Mouse (Mus musculus) urinary bladder, postnatal 25 days (tissue): ENCODE data around the gene Otud7a.

Source experiments
- DNase-seq: peaks from one replicate; pipeline ENCODE4 v3.0.0; 2022; ENCODE audit warnings: low spot score

Gene Otud7a

DNA sequence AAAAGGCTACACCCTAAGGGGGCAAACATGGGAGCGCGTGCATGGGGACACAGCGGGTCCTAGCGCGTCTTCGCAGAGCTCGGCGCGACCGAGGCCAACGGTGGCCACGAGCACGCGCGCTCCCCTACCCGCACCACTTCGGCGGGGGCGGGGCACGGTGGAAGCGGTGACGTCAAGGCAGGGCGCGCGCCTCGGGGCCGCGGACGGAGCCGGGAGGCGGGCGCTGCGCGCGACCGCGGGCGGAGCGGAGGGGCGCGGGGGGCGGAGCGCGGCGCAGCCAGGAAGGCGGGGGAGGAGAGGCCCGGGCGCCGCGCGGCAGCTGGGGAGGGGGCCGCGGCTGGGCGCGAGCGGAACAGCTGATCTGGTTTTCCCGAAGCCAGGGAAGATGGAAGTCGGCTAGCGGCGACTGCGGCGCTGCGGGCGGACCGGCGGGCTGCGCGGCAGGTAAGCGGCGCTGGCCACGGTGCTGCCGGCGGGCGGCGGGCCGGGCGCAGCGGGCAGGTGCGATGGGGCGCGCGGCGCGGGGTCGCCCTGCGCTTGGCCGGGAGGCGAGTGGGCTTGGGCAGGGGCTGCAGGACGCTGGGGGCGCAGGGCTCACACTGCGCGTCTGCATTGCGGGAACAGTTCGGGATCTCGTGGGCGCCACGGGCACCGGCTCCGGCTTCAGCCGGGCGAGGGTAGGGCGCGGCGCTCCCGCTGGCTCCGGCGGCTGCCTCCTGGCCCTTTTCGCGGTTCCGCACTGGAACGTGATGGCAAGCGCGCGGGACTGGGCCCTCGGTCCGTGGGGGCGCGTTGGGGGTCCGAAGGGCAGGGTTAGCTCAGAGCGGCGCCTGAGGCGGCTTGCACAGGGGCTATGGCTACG is at the start of gene Otud7a:
Otud7a (plus strand) TSS at position 268 of the 862 bp plus-strand sequence.
- peak; percentile 9 for DNase-seq

DNA sequence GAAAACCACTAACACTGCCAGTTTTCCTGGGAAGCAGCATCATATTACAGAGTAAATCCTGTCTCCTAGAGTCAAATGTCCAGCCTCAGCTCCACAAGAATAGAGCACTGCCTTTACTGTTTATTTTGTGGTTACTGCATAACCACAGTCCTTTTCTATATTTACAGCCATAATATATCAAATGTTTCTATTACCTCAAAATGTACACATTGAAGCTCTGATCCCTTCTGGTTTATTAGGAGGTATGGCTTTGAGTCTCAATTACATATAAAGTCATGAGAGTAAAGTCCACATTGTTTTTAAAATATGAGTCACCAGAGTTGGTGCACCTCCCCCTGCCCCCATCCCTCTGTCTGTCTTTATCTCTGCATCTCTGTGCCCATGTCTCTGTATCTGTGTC is 38.6 kb upstream of the Otud7a start:
- no peak for DNase-seq

DNA sequence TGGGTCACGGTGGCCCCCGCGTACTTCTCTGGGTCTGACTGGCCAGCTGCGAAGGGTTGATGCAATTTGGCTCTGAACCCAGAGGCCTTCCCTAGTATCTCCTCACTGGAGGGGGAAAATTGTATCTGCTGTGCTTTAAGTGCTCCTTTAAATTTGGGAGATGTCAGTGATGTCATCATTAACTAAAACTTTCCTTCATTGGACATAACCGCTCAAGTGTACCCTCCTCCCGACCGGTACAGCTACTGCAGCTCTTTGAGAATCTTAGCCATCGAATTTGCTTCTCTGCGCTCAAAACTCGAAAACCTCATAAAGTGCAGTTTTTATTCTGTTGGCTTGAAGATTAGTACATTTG is 772 bp downstream of the Otud7a start:
- DNase-seq = no peak

DNA sequence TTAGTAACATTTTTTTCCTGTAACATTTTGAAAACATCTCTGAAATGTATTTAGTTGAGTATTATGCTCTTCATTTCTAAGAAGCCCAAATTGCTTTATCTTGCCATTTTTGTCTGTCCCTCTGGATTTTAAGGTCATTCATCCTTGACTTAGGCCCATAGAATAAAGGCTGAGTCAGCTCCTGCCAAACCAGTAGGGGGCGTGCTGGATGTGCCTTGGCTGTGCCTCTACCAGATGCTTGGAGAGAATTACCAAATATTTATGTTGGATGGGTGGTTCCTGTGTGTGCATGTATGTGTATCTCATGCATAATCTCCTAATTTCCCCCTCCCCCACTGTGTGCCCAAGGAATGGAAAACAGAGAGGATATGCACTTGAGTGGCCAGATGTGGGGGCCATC is 2.4 kb downstream of the Otud7a start:
- DNase-seq = no peak

DNA sequence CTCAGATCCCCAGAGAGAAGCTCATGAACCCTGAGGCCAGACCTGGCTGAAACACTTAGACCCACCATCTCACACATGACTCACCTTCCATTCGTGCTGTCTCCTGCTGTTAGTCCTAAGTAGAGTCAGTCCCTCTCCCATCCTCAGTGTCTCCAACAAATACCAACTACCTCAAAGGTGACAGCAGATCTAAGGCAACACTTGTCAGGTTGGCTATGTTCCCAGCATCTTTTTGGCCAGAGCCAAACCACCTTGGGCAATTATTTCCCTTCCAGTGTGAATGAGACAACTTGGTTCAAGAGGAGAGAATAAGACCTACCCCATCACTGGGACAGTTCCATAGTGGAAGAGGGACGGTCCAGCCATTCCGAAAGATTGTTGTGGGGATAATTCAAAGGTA is 10.7 kb downstream of the Otud7a start:
- DNase-seq = no peak

DNA sequence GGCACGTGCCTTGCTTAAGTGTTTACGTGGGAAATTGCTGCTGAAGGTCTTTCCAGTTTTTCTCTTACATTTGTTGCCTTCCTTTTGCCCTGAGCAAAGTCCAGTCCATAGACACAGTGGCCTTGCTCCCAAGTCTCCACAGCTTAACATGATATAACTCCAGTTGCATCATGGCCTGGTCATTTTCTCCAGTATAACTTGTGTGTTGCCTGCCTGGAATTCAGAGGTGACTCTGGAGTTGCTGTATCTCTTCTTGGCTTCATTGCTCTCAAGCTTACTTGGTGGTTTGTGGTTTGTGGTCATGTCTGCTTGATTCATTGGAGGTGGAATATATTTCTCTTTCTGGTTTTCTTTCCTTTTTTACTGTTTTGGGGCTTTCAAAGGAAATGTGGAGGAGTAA is 17.7 kb downstream of the Otud7a start:
- DNase-seq = no peak

DNA sequence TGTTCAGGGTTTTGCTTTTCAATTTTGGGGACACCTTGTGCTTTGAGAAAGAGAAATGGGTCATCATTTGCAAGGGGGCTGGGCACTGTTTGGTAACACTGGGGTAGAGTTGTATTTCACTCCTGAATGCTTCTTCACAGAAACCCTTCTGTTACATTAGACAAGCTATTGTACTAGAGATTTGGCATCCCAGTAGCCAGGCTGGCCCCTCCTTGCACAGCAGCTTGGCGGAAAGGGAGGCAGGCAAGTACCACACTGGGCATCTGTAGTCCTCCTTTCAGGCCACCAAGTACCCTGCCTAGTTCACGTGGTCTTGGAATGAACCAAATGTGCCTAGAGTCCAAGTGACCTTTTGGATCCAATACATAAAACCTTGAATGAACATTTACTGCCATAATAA is 18.1 kb downstream of the Otud7a start:
- no peak for DNase-seq

DNA sequence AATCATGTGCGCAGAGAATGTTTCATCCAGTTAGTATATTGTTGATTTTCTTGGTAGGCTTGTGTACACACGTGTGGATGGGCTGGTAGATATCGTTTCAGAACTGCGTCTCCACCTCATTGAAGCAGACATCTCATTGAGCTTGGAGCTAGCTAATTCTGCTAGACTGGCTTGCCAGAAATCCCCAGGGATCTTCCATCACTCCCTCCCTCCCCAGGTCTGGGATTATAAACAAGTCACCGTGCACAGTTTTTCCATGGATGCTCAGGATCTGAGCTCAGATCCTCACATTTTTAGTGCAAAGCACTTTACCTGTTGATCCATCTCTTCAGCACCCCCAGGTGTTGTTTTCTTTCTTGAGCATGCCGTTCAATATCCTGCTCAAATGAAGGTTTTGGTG is 22.2 kb downstream of the Otud7a start:
- DNase-seq = no peak

DNA sequence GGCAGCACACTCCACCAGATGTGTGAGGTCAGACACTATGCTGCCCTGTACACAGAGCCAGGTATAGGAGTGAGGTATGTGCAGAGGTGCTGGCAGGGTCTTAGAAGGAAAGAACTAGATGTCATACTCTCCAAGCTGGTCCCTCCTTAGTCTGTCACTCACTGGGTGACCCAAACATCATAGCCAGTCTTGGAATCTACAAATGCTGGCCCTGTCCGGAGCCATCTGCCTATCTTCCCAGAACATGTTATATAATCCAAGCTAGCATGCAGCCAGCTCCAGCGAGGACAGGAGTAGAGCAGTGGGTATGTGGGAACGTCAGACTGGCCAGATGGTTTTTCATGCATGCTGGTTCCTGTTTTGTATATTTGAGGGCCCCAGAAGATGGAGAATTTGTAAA is 23.7 kb downstream of the Otud7a start:
- no peak for DNase-seq

DNA sequence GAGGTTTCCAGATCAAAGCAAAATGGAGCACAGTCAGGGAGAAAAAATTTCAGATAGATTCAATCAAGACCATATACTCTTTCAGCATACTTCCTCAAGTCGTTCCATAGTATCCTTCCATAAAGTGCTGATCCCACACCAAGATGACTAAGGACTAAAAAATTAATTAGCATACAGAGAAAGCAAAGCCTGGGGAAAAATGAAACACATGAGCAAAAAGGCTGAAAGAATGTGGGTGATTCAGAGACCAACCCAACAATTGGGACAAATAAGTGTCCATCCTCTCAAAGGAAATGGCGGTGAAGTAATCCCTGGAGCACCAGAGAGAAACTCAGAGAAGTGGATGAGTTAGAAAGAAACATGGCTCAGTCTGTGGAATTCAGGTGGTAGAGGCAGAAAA is 38.5 kb downstream of the Otud7a start:
- no peak for DNase-seq

DNA sequence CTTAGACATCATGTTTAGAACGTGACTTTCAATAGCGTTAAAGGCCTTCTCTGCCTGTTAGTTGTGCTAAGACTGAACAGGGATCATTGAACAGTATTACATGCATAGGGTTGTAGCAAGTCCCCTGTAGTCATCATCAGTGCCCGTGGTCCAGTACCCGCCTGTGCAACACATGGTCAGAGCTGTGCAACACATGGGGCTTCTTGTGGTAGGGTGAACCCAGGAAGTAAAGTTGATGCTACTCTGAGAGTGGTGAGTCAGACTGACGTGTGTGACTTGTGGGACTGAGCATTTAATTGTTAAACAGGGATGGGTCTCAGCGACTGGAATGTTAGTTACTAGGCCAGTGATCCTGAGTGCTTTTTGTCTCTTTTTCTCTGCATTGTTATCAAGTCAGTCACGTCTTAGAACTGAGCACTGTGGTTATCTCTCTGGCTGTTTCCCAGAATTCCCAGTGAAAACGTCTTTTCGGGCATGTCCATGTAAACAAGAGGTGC is 52.5 kb downstream of the Otud7a start:
- DNase-seq = no peak

DNA sequence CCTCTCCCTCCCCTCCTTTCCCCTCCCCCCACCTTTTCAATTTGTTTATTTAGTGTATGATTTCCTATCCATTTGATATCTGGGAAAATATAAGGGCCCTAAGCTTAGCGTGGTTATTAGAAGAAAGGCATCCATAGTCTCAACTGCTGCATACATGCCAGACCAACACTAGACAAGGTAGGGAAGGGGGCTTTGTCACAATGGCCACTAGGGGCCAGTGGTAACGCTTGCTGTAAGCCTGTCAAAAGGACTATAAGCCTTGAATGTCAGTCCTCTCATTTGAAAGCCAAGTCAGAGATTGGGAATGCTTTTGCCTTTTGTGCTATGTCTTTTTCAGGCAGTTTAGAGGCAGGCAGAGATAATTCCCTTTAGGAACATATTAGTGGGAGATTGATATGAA is 59.7 kb downstream of the Otud7a start:
- DNase-seq = no peak

DNA sequence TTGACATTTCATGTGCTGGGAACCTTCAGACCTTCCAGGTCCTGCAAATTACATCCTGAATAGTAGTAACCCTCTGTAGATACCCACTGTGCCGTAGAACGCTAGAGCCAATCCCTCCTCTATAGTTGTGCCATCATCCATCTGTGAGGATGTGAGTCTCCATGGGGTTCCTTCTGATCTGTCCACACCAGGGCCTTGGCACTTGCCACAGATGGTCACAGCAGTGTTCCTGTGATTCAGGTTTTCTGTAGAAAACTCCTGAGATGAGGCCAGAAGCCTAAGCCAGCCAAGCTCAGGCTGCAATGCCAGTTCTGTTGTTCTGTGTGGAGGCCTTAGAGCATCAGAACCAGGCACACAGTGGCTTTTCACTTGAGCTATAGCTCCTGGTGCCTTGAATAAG is 63.5 kb downstream of the Otud7a start:
- no peak for DNase-seq

DNA sequence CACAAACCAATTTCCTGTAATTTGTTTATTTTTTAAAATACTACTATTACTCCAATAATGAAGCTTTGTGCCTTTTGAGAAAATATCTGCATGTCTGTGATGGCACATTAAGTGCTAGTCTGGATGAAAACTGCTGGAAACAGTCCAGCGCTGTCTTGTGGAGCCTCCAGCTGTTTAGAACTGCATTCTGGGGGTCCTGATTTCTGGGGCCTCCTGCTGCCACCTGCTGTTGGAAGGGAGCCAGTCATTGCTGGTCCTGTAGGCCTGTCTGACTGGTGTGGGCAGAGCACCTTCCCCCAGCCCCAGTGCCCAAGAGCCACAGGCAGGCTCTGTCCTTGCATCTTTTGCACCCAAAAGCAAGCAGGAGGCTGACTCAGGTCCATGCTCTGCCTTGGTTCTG is 65.3 kb downstream of the Otud7a start:
- no peak for DNase-seq

DNA sequence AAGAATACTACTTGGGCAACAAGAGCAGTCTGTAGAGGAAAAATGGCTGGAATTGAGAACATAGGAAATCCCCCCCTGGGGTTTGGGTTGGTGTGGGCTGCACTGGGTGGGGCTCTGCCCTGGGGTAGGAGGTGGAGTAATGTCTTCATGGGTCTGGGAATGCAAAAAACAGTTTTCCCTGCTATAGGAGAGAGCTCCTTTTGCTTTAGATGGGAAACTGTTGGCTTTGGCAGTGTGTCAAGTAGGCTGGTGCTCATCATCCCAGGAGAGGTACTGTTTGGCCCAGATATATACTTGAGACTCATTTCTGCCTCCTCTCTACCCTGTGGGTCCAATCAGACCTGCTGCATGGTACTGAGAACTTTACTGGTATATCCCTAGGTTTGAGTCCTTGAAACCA is 66.9 kb downstream of the Otud7a start:
- no peak for DNase-seq

DNA sequence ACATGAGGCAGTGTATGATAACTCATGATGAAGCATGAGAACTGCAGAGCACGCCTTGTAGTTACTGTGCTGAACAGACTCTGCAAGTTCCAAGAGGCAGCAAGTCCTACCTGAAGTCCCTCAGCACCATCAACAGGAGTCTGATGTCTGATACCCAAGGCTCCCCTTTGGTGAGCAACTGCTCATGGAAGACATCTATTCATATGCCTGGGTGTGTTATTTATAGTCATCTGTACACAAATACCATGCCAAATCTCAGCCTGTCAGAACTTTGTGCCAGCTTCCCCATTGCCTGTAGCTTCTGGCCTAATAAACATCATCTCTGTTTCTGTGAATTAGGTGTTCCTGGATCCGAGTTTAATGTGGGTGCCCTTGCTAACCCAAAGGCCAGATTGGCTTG is 68.0 kb downstream of the Otud7a start:
- DNase-seq = no peak

DNA sequence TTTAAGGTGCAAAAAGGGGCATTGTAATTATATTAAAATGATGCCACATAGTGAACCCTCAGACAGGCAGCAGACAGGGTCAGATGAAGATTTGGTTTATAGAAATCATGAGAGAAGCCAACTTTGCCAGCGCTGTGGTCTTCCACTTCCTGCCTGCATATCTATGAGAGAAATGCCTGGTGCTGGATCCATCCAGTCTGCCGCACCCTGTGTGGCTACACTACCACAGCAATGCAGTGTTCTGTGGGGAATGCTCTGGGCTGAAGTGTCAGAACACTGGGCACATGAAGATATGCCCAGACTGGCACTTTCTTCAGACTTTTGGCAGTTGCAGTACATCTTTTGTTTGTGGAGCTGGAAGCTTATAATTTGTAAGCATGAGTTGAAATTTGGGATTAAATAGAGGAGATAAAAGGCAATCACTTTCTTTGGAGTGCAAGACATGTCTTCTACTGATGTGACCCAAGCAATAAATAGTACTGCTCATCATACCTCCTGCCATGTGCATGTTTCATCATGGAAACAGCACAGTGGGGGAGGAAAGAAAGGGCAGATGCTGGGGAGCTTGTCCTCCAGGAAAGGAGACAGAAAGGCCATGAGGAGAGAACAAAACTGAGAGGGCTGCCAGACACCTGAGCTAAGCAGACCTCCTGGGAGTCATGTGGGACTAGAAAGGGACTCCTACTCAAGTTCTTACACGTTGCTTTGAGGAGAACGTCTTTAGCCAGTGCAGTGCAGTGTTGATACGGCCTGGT is 71.8 kb downstream of the Otud7a start:
- DNase-seq = no peak

DNA sequence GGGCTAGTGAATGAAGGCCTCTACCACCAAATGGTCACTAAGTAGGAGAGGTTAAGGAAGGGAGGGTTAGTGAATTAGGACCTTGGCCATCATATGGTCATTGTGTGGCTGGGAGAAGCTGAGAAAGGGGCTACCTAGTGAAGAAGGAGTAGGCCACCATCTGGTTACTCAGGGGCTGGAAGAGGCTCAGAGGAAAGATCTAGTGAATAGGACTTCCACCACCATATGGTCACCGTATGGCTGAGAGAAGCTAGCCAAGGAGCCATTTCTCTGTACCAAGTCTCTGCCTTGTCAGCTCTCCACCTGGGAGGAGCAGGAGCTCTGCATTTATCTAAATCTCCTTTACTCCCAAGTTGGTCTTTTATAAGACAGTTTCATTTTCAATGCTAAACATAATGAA is 75.7 kb downstream of the Otud7a start:
- no peak for DNase-seq

DNA sequence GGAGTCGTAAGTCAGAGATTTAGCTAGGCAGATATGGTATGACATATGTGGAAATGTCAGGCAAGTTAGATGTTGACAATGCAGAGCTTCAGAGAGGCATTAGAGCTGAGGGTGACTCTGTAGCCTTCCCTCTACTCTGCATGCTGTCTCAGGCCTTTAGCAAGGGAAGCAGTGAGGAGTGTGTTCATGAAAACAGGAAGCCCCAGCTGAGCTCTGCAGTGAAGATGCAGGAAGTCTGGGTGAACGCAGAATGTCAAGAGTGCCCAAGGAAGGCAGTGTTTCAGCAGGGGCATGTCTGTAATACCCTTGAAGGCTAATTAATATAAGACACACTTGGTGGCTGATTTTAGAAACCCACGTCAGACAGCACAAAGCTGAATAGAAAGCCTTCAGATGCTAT is 77.9 kb downstream of the Otud7a start:
- DNase-seq = no peak

DNA sequence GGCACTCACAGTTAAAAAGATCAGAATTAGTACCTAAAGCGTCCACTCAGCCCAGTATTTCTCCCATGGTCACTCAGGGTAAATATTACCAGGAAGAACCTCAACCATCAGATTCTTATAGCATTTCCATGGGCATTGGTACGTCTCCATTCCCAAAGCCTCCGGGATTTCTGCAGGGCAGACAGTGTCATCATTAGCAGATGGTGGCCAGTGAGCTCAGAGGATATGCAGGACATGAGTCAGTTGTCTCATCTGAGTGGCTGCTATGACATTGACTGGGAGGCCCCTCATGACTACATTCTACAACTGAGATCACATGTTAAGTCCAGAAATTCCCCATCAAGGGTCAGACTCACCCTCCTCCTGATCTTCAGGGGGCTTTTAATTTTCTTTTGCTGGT is 78.5 kb downstream of the Otud7a start:
- no peak for DNase-seq

DNA sequence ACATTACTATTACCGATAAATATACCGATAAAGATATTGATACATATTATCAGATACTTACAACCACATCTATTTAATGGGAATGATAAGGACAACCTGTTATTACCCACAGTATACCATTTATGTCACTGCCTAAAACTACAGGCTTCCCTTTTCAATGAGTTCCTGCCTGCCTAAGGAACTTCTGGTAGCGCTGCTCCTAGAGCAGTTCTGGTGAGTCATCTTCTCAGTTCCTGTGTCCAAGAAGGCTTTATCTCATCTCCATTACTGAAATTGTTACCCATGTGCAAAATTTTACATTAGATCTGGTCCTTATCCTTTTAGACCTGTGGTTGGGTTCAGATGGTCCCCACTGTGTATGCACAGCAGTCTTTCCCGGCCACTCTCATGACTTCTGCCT is 95.7 kb downstream of the Otud7a start:
- DNase-seq = no peak

DNA sequence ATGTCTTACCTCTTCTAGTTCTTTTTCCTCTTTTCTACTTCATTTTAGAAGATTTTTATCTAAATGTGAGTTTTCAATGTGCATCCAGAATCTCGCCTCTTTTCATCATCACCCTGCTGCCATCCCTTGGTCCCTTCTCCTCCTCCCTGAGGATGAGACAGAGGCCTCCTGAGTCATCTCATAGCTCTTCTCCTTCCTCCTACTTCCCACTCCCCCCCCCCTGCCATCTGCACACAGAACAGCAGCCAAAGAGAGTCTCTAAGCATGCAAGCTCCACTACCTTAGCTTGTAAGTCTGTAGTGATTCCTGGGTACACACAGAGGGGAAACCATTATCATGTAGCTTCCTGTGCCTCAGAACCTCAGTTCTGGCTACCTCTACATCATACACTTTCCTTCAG is 109.9 kb downstream of the Otud7a start:
- no peak for DNase-seq

DNA sequence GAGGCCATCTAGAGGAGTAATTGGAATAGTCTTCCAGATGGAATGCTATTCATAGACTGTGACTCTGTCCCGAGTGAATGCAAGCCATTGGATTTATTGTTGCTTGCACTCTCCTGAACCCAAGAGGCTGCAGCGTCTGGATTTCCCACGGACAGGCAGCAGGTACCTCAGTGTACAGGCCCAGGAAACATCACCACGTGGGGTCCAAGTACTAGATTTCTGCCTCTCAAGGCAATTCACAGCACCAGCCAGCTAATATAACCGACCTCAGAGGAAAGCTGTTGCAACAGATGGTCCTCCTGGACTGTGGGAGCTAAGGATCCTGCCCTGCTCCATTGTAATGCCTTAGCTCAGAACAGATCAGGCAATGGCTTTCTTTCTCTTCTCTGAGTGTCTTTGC is 111.8 kb downstream of the Otud7a start:
- no peak for DNase-seq

DNA sequence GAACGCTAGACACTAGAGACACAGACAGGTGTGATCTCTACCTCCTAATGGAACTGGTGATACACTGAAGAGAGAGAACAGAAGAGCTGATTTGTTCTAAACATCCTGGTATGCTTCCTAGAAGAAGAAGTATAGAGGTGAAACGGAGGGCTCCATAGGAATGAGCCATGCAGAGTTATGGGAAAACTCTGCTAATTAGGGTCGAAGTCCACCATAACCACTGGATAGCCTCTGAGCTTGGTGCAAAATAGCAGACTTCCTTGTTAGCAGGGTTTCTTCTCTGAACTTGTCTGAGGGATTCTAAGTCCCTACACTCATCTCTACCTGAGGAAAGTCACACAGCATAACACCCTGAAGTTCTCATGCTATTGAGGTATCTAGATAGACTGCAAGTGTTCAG is 114.4 kb downstream of the Otud7a start:
- no peak for DNase-seq
